Mouse (Mus musculus): Measurements from ENCODE around the gene Hoxc8.

The Hoxc8 gene

DNA sequence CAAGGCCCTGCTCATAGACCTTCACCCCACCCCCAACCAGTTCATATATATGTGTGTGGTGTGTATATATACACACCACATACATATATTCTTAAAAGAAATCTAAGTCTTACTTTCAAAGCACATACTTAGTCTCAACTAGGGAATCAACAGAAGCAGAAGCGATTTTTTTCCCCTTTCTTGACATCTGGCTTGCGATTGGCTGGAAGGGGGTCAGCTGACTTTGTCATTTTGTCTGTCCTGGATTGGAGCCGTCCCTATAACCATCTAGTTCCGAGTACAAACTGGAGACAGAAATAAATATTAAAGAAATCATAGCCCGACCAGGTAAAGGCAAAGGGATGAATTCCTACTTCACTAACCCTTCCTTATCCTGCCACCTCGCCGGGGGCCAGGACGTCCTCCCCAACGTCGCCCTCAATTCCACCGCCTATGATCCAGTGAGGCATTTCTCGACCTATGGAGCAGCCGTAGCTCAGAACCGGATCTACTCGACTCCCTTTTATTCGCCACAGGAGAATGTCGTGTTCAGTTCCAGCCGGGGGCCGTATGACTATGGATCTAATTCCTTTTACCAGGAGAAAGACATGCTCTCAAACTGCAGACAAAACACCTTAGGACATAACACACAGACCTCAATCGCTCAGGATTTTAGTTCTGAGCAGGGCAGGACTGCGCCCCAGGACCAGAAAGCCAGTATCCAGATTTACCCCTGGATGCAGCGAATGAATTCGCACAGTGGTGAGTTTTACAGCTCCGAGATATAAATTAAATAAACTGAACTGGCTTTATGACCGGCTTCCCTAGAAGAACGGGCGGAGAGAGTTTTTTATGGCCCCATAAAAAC lies 19.1 kb downstream of the Hoxc8 start:
- peak; percentile 71 for DNase-seq (ENCODE audit: low spot score)

DNA sequence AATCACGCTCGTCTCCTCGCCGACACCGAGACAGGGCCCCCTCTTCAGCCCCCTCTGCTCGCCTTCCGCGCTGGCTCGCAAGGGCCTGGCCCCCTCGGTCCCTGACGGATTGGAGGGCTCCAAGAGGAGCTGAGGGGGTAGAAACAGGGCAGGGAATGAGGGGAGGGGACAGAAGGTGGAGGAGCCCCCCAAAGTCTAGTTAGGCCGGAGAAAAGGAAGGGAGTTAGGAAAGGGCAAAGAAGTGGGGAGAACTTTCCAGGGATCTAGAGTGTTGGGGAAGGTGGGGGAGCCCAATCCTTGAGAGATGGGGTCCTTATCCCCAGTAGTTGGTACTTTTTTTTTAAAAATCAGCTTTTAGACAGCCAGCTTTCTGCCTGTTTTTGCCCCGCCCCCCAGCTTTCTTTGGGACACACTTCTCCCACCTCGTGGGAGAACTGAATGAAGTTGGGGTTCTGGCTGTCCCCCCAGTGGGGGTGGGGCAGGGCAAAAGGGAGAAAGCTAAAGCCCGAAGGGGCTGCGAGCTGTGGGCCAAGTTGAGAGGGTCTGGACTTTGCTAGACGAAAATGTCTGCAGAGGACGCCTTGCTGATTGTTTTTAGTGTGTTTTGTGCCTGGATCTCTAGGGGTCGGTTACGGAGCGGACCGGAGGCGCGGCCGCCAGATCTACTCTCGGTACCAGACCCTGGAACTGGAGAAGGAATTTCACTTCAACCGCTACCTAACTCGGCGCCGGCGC lies 19.9 kb downstream of the Hoxc8 start:
- peak; percentile 44 for DNase-seq (ENCODE audit: low spot score)

DNA sequence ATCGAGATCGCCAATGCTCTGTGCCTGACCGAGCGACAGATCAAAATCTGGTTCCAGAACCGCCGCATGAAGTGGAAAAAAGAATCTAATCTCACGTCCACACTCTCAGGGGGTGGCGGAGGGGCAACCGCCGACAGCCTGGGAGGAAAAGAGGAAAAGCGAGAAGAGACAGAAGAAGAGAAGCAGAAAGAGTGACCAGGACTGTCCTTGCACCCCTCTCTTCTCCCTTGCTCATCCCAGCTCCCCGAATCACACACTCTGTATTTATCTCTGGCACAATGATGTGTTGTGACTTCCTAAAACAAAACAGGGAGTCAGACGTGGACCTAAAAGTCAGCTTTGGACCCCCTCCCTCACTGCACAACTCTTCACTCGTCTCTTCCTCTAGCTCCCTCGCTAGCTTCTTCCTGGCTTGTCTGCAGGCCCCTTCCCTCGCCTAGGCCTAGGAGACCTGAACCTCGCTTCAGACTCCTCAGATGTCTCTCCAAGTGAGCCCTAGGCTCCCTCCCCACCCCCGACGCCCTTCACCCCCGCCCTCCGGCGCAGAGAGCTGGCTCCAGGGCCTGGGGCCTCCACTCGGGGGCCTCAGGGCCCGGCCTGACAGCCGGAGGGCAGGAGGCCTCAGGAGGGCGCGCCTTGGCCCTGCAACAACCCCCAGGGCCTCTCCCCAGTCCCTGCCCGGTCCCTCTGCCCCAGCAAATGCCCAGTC lies 20.6 kb downstream of the Hoxc8 start:
- DNase-seq (ENCODE audit: low spot score): peak; percentile 53

DNA sequence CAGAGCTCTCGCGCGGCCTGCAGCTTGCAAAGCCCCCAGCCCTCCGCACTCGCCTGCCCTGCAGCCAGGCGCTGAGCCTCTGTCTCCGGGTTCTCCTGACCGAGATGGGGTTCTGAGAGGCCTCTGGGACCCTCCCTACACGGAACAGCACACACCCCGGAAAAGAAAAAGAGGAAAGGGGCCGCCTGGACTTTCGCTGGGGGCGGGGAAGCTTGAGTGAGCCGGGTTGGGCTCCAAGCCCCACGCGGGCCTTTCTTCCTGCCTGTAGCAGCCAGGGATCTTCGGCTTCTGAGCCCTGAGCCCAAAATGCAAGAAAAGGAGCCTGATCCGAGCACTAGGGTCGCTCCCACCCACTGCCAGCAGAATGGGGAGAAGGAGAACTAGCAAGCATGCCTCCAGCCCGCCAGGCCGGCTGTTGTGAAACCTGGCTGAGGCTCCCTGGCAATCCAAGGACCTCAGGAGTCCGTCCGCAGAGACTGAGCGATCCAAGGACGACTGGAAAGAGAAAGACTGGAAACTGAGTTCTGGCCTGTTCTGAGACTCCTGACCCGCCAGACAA lies 21.6 kb downstream of the Hoxc8 start:
- DNase-seq (ENCODE audit: low spot score): peak; percentile 43

DNA sequence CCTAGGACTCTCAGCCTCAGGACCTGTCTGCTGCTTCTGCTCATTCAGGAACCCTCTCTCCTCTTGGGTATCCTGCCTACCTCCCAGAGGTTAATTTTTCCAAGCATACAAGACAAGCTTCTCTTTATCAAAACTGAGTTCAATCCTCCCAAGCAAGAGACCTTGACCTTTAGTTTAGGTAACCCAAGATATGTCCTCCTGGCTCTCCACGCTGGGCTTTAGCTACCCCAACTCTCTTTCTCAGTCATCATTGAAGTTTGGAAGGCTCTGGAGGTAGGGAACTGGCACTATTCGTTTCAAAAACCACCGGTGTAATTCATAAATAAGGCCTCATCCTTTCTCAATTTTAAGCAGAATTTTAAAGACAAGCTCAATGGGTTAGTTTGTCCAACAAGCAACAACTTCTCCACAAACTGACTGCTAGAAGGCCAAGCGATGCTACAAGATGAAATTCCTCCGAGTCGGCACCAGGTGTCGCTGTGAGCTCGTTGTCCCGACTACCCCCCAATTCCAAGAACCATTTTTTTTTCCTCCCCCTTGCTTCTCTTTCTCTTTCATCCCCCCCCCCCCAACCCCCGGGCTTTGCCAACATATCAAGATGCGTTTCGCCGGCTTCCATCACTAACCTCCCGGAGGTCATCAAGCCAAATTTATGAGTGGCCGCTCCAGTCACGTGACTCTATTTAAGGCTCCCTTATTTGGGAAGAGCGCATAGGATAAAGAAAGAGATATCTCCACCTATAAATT lies 23.0 kb downstream of the Hoxc8 start:
- DNase-seq (ENCODE audit: low spot score): peak; percentile 84

DNA sequence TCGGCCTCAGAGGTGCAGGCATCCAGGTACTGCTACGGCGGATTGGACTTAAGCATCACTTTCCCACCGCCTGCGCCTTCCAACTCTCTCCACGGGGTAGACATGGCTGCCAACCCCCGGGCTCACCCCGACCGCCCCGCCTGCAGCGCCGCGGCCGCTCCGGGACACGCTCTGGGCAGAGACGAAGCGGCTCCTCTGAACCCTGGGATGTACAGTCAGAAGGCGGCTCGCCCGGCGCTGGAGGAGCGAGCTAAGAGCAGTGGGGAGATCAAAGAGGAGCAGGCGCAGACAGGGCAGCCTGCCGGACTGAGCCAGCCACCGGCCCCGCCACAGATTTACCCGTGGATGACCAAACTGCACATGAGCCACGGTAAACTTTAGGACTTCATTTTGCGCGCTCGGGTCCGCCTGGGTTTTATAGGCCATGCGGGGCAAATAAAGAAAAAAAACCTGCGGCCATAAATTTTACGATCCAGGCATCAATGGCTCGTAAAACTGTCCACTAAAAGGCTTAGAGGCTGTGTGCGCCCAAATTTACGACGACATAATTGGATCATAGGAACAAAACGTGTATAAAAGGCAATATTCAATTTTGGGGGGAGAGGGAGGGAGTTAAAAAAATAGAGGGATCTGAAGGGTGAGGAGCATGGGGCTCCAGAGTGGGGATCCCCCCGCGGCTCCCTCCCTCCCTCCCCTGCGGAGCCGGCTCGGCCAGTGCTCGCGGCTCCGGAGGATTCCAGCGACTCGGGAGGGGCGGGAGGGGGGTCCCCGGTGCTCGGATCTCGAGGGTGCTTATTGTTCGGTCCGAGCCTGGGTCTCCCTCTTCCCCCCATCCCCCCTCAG lies 24.0 kb downstream of the Hoxc8 start:
- peak; percentile 78 for DNase-seq (ENCODE audit: low spot score)

DNA sequence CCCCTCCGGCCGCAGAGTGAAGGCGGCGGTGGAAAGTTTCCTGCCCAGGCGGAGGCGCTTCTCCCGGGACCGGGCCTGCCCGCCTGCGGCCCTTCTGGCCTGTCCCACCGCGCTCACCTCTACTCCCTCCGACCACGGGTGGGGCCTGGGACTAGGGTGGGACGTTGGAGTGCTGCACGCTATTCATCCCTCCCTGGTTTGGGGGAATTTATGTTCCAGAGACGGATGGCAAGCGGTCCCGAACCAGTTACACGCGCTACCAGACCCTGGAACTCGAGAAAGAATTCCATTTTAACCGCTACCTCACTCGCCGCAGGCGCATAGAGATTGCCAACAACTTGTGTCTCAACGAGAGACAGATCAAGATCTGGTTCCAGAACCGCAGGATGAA lies 24.6 kb downstream of the Hoxc8 start:
- DNase-seq (ENCODE audit: low spot score): peak; percentile 26

DNA sequence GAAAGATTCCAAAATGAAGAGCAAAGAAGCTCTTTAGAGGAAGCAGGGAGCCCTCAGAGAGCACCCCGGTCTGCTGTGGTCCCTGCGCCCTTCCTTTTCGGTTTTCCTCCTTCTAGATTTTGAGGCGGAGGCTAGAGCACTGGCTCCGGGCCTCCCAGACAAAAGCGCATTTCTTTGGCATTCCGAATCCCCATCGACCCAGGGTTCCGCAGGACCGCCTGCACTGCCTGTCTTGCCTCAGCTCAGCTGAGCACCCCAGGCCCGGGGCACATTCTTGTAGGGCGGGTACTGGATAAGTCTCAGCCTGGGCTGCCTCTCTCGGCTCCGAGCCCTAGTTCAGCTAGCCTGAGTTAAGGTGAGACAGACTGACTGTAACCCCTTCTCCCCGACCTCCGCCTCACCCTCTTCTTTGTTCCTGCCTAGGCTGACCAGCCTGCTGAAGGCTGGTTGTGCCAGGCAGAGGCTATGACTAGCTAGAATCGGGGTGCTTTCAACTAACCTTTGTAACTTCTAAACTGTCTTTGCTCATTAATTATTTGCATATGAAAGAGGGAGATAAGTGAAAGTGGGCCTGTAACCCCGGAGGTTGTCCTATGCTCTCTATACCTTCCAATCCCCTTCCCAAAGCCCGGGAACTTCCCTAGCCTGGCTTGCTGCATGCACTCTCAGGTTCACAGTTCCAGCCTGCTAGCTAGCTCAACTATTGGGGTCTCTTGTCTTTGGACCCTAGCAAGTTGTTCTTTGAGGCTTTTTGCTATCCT lies 25.2 kb downstream of the Hoxc8 start:
- no peak for DNase-seq (ENCODE audit: low spot score)

DNA sequence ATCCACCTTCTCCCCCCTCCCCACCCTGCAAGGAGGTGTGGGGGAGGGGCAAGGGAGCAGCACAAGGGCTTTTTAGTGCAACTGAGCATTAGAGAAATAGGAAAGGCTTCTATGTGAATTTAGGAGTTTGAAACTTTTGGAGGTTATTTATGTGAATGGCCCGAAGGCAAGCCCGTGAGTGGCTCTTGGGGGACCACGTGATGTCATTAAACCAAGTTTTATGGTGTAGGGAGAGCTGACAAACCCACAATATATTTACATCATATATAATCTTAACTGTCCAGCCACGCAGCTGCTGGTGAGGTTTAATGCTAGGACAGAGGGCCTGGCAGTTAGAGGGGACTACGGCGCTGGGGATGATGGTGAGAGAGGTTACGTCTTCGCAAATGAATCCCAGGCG lies 28.2 kb downstream of the Hoxc8 start, which contains the start of gene Hoxc4:
TSS of gene Hoxc4 (plus strand) at position 299 of the 400 bp plus-strand sequence.
- DNase-seq (ENCODE audit: low spot score): peak; percentile 61

DNA sequence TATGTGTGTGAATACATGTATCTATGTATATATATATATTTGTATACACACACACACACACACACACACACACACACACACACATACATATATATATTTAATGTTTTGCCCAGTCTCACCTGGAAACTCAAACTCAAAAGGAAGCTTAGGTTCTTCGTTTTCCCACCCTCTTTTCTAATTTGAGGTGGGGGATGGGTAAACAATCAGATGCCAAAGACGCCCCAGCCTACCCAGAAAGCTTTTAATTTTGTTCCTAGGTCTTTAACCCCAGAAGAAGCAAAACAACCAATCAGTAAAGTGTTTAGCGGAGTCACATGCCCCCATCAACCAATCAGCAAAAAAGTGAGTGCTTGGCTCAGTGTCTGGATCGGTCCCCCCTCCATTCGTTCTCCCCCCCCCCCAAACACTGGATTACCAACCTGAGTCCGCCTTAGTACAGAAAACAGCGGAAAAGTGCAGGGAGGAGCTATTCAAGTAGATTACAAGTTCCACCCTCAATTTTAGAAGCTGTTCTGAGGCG lies 30.6 kb downstream of the Hoxc8 start:
- peak; percentile 54 for DNase-seq (ENCODE audit: low spot score)

DNA sequence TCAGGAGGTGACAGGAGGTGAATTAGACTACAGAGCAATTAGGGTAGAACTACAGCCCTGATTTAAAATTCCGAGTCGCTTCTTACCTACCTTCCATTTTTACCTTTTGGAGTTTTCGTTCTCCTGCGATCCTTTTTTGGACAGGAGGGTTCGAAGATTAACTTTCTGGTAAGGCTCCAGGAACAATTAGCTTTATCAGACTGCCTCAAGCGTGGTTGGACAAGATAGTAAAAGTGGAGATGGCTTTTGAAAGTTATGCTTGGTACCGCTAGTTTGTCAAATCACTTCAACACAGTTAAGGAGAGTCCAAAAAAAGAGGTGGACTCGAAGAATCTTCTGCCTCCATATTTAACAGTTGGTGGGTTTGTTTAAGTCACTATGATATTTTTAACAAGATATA lies 31.1 kb downstream of the Hoxc8 start:
- no peak for DNase-seq (ENCODE audit: low spot score)

DNA sequence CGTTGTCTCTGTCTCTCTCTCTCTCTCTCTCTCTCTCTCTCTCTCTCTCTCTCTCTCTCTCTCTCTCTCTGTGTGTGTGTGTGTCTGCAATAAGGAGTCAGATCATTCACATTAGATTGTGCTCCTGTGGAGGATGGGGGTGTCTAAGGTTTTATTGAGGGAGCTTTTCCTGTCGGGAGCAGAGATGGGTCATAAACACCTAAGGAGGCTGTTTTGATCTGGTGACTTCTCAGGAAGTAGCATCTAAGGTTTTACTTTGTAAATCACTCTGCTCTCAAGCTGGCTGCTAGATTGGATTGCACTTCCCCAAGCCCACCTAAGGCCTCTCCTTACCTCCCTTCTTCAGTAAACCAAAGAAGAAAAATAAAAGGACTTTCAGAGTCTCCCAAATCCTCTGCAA lies 33.7 kb downstream of the Hoxc8 start:
- DNase-seq (ENCODE audit: low spot score): peak; percentile 11

DNA sequence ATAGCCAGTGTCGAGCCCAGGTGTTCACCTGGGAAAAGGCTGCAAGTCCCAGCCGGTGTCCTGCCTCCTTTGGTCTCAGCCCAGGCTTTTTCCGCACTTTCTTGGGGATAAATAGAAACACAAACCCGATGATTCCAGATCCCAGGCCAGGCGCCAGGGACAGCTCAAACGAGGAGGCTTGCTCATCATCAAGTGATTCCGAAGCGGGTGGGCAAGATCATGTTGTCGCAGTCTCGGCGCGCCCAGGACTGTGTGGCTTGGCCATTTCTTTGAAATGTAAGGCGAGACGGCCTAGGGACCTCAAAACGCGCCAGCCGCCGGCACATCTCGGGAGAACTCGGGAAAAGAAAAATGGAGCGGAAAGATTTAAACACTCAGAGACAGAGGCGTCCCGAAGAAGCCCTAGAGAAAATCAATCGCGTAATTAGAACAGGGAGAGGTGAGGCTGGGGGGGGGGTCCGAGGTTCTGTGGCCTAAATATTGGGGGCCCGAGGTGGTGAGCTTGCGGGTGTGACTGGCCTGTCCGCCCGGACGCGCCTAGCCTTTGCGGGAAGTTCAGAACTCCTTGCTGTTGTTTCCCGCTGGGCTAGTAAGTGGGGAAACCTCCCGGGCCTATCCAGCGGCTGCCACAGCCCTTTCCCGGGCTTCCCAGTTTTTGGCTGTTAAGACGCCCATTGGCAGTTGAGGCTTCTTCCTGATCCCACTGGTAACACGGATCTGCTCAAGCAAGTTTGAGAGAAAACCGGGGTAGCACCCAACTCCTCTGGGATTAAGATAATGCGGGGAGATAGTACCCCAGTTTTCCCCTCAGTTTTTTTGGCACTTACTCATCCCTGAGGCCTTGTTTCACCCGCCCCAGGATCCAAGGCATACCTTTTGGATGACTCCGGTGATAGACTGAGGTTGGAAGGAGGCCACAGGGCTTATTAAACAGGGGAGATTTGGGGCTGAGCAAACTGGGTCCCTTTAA lies 37.1 kb downstream of the Hoxc8 start:
- DNase-seq (ENCODE audit: low spot score): peak; percentile 60

DNA sequence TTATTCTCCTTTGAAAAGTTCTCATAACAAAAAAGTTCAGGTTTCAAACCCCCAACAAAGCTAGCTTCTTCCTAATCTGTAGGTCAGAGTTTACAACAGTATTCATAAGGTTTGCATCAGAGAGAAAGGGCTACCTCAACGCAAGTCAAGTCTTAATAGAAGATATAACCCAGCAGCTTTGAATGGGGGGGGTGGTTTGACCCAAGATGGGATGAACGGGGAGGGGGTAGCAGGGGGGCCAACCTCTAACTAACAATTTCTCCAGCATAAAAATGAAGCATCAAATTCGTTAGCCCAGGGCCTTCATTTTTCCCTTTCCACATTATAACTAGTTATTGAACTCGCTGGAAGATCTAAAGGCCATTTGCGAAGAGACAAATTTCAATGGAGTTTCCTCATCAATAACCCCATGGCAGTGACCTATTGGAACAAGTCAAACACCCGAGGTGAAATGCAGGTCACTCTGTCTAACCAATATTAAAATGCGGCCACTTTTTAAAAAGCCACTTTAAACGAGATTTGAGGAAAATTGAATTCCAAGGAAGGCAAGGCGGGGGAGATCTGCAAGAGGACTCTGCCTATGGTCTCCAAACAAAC lies 38.6 kb downstream of the Hoxc8 start:
- DNase-seq (ENCODE audit: low spot score): peak; percentile 58

DNA sequence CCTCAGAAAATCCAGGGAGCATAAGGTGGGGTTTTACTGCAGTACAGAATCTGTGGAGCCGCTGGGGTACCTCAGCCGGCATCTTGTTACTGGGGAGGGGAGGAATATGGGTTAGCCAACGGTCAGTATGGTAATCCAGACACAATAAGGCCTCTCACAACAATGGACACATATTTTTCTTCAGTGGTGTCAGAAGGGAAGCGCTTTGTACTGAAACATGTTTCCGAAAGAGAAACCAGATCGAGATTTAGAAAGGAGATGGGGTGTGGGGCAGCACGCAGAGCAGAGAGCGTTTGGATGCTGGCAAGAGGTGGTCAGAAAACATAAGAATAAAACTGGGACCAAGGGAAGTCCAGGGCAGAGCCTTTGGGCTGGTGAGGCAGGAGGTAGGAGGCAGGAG lies 39.7 kb downstream of the Hoxc8 start:
- peak; percentile 62 for DNase-seq (ENCODE audit: low spot score)

DNA sequence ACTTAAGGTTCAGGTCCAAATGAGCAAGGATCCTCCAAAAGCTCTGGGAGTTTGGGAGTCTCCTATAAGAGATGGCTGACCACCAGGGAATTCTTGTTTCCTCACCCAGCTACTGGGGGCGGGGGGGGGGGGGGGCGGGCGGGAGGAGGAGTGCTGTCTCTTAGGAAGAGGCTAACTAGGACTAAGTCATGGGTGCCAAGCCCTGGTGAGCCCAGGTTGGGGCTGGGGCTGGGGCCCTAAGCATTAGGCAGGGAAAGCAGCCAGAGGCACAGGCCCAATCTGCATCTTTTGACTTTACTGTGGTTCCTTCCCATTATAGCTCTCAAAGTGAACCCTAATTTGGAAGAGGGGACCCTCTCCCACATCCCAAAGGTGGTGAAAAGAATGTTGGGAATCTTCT lies 41.8 kb downstream of the Hoxc8 start:
- peak; percentile 36 for DNase-seq (ENCODE audit: low spot score)

DNA sequence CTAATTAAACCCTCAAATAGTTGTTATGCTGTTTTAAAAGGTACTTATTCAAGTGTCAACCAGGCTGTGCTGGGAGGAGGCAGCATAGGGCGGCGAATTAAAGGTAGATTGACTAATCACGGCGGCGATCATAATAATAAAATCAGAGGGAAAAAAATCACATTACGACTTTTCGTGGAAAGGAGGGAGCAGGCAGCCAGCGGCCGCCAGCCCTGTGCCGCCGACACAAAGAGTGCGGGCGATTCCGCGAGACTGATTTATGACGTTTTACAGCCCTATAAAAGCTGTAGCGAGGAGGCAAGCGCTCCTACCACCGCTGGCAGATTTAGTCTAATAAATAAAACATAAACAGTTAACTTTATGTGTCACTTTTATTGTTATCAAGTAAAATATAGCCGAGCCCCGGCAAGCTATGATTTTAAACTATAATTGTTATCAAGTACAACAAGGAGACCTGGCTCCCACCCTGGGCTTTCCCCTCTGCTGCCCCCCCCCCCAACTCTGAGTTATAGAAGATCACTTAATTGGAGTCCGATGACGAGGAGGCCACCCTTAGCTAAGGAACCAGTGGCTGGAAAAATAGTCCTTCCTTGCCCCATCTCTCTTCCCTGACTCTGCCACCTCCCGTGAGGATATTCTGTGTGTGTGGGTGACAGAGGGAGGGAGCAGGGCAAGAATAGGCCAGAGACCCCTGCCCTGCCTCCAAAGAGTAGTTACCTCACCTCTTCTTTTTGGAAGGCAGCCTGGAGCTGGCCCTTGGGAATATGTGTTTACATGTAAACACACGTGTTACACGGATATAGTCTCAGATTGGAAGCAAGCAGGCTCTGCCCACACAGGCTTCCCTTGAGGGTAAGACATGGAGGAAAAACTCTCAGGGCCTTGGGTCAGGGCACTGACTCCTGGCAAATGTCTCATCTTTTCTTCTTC lies 42.5 kb downstream of the Hoxc8 start:
- peak; percentile 80 for DNase-seq (ENCODE audit: low spot score)
